Mouse (Mus musculus) kidney, postnatal 0 days (tissue): ENCODE data around the gene R3hdm2. TPM values are rescaled to one million over a fixed set of nuclear protein-coding genes. Genes with fewer than 3 reads are reported as not detected.

Source experiments
- ATAC-seq: fragments of 200-750 bp; cut with Nextera tagmentation; replicated peaks from 2 replicates; pipeline ENCODE4 v1.8.0; 2017; ENCODE audit warnings: low read depth, moderate number of reproducible peaks, moderate TSS enrichment, moderate library complexity; ENCODE audit not compliant: low FRiP score
- DNase-seq: peaks from one replicate; pipeline ENCODE4 v3.0.0-alpha.2; 2016; ENCODE audit warnings: low spot score
- H3K27ac ChIP-seq: fragments of 300-500 bp; sonication (generic); 2 replicates; pipeline ENCODE4 v1.5.1; 2014; ENCODE audit warnings: mild to moderate bottlenecking
- H3K27me3 ChIP-seq: fragments of 300-500 bp; sonication (generic); 2 replicates; pipeline ENCODE4 v1.6.1; 2014; ENCODE audit warnings: low read length, mixed read lengths; ENCODE audit not compliant: insufficient read depth
- H3K36me3 ChIP-seq: fragments of 300-500 bp; sonication (generic); 2 replicates; pipeline ENCODE4 v1.6.1; 2014; ENCODE audit warnings: low read length, mixed read lengths; ENCODE audit not compliant: insufficient read depth
- H3K4me1 ChIP-seq: fragments of 300-500 bp; sonication (generic); replicated peaks from 2 replicates; pipeline ENCODE4 v1.6.1; 2014; ENCODE audit warnings: antibody characterized with exemption, low read length, mixed read lengths; ENCODE audit not compliant: insufficient read depth
- H3K4me2 ChIP-seq: fragments of 300-500 bp; sonication (generic); 2 replicates; pipeline ENCODE4 v1.6.1; 2014; ENCODE audit warnings: mild to moderate bottlenecking, low read length, moderate library complexity, mixed read lengths
- H3K4me3 ChIP-seq: fragments of 300-500 bp; sonication (generic); replicated peaks from 2 replicates; pipeline ENCODE4 v1.5.1; 2014; ENCODE audit warnings: low read depth, low read length
- H3K9ac ChIP-seq: fragments of 300-500 bp; sonication (generic); 2 replicates; pipeline ENCODE4 v1.6.1; 2014; ENCODE audit warnings: low read depth, low read length
- H3K9me3 ChIP-seq: fragments of 300-500 bp; sonication (generic); replicated peaks from 2 replicates; pipeline ENCODE4 v1.6.1; 2016; ENCODE audit warnings: low read length, inconsistent platforms, mixed read lengths
- CTCF ChIP-seq: IDR thresholded peaks from 2 replicates; pipeline ENCODE4 v1.5.1; 2016; ENCODE audit warnings: antibody characterized with exemption, low read depth, mild to moderate bottlenecking, moderate library complexity
- WGBS: fragments of 180-500 bp; shearing (Covaris S2); extraction: QIAGEN DNeasy Blood & Tissue Kit; methylation state at CpG from one replicate; pipeline ENCODE4 v1.1.7; 2014; 5-methylcytosine and 5-hydroxymethylcytosine counted together
- polyA plus RNA-seq: library from polyadenylated mRNA; unstranded; fragments of >200 nt; fragmentation: Nextera tagmentation; extraction: Ambion mirVana; gene quantifications from 2 replicates; pipeline ENCODE4 v1.2.1, GENCODE M21; 2015

Gene R3hdm2
- polyA plus RNA-seq, 1 experiment from 2014 or later, result 34.4 TPM

GRCm38 (mm10) chr10:127492118-127492517 is 112.0 kb downstream of the R3hdm2 start:
- H3K4me2 ChIP-seq, result no peak overlapping the region
- no peaks in the 10 kb centered on the region for H3K27me3 ChIP-seq
- H3K4me3 ChIP-seq, result no peak overlapping the region
- WGBS, result 82% methylated on average over 3 of the region's 3 CpGs
- no peaks in the 10 kb centered on the region for H3K4me1 ChIP-seq
- H3K27ac ChIP-seq, result no peak overlapping the region
- no peaks in the 10 kb centered on the region for H3K9me3 ChIP-seq
- peaks cover 56% of the 10 kb centered on the region for H3K36me3 ChIP-seq
- DNase-seq, result no peak
- no peak for TF ChIP-seq CTCF
- no peak overlapping the region for H3K9ac ChIP-seq
- no peak for ATAC-seq

- Histone ChIP-seq H3K27me3 (no peaks in the 10 kb centered on the region), H3K4me2 (no peak overlapping the region), H3K9ac (no peak overlapping the region), H3K36me3 (peaks cover 67% of the 10 kb centered on the region), H3K9me3 (no peaks in the 10 kb centered on the region), H3K27ac (no peak overlapping the region), H3K4me3 (no peak overlapping the region), H3K4me1 (no peaks in the 10 kb centered on the region)
- 80% methylated on average over 3 of the region's 3 CpGs for WGBS
- TF ChIP-seq CTCF, result no peak
- DNase-seq (no peak), ATAC-seq (no peak)
These were observed 116.0 kb downstream of the R3hdm2 start for GRCm38 (mm10) chr10:127496156-127496555.

GRCm38 (mm10) chr10:127499516-127499915 is 119.4 kb downstream of the R3hdm2 start:
- WGBS, result 29% methylated on average over 5 of the region's 5 CpGs
- Histone ChIP-seq H3K4me2 (no peak overlapping the region), H3K9ac (no peak overlapping the region), H3K27ac (no peak overlapping the region), H3K9me3 (no peaks in the 10 kb centered on the region), H3K27me3 (no peaks in the 10 kb centered on the region), H3K4me1 (no peaks in the 10 kb centered on the region), H3K4me3 (no peak overlapping the region), H3K36me3 (peaks cover 45% of the 10 kb centered on the region)
- no peak for TF ChIP-seq CTCF
- DNase-seq (no peak), ATAC-seq (no peak)

GRCm38 (mm10) chr10:127500042-127500441 is 119.9 kb downstream of the R3hdm2 start:
- Histone ChIP-seq H3K9me3 (no peaks in the 10 kb centered on the region), H3K27ac (no peak overlapping the region), H3K4me3 (no peak overlapping the region), H3K4me1 (no peaks in the 10 kb centered on the region), H3K9ac (no peak overlapping the region), H3K4me2 (no peak overlapping the region), H3K27me3 (no peaks in the 10 kb centered on the region), H3K36me3 (peaks cover 40% of the 10 kb centered on the region)
- TF ChIP-seq CTCF, result no peak
- ATAC-seq, result no peak
- WGBS, result 85% methylated on average over 4 of the region's 4 CpGs
- DNase-seq, result no peak

GRCm38 (mm10) chr10:127500894-127501893 is 121.1 kb downstream of the R3hdm2 start, which contains the start of gene Stac3:
TSS of gene Stac3 (plus strand) at chr10:127501686.
- 55% methylated on average over 13 of the region's 13 CpGs for WGBS
- Histone ChIP-seq H3K9me3 (no peaks in the 10 kb centered on the region), H3K4me1 (no peaks in the 10 kb centered on the region), H3K9ac (no peak within 1 kb of the TSS), H3K27ac (no peak within 1 kb of the TSS), H3K4me3 (no peak within 1 kb of the TSS), H3K4me2 (no peak within 1 kb of the TSS), H3K36me3 (peaks cover 34% of the 10 kb centered on the region), H3K27me3 (no peaks in the 10 kb centered on the region)
- no peak for DNase-seq
- ATAC-seq, result no peak
- TF ChIP-seq CTCF, result no peak

GRCm38 (mm10) chr10:127508239-127508638 is 128.1 kb downstream of the R3hdm2 start:
- 6% methylated on average over 15 of the region's 15 CpGs for WGBS
- TF ChIP-seq CTCF, result peak; percentile 82
- H3K4me1 ChIP-seq, result peaks cover 20% of the 10 kb centered on the region; the same call in 1 of the 2 replicates
- H3K9ac ChIP-seq, result 0 out of 2 replicates have a peak overlapping the region, but pooled peaks have one; percentile 4
- peak overlapping the region; percentile 63 for H3K4me2 ChIP-seq
- ATAC-seq (peak; percentile 0; the same call in 1 of the 2 replicates), DNase-seq (peak; percentile 88)
- H3K9me3 ChIP-seq, result no peaks in the 10 kb centered on the region
- H3K4me3 ChIP-seq, result no peak overlapping the region
- no peak overlapping the region for H3K27ac ChIP-seq
- peaks cover 34% of the 10 kb centered on the region for H3K27me3 ChIP-seq
- H3K36me3 ChIP-seq, result no peaks in the 10 kb centered on the region
